Mouse (Mus musculus) CD8-positive naive resting alpha-beta T cell, adult 57 days (primary cell): ENCODE measurements around the gene Gng8. TPM values are rescaled to one million over a fixed set of nuclear protein-coding genes. Genes with fewer than 3 reads are reported as not detected.

Source experiments
- total RNA-seq: library from RNA; stranded (reverse); gene quantifications from one replicate; pipeline ENCODE4 v1.2.4, GENCODE M21; 2023

Gng8 gene
- not detected for total RNA-seq

DNA sequence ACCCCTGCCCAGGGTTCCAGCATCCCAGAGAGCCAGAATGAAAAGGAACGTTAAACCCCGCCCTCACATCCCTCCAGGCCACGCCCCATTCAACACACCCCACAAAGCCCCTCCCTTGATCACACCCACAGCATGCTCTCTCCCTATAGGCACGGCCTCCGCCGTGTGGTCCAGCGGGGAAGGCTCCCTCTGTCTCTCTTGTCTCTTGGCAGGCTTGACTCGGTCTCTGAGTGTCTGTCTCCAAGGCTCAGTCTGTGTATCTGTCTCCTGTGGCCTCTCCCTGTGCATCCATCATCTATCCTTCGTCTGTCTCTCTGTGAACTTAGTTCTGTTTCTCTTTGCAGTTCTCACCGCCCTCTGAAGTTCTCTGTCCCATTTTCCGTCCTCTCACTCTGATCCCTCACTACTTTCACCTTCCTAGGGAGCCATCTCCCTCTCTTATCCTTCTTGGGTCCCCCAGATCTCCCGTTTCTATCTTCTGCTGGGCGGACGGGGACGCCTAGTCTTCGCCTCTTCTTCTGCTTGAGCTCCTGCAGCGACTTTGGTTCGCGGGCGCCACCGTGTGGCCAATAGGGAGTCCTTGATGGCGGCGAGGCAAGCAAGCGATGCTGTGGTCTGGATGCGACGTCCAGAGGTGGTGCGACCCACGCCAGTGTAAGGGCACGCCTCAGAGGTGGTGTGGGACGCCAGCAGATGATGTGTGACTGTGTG, at the start of gene Gng8:
Gene Gng8, plus strand, starts transcription at position 146 of the 711 bp plus-strand sequence.

DNA sequence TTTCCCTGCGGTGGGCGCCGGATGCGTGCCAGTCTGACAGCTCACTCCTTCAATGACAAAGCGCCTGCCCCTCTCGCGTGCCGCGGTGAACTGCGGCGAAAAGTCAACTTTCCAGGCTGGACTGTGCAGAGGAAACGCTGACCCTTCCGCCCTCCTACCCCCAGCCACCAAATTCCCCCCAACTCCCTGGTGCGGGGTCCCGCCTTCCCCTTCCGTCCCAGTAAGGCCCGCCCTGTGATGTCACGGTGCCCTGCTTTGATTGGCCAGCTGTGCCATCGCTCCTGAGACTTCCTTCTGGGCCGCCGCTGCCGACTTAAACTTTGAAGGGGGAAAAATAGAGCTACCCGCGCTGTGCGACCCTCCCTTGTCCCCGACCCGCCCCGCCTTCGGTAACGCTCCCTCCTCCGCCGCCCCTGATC, 48.9 kb upstream of the Gng8 start, which contains the start of gene Prkd2:
Gene Prkd2, plus strand, starts transcription at position 258 of the 419 bp plus-strand sequence.

DNA sequence AGATGAGACGGTGACA, 16.5 kb upstream of the Gng8 start, which contains the start of gene Dact3:
Gene Dact3, plus strand, starts transcription at position 8 of the 16 bp plus-strand sequence.

DNA sequence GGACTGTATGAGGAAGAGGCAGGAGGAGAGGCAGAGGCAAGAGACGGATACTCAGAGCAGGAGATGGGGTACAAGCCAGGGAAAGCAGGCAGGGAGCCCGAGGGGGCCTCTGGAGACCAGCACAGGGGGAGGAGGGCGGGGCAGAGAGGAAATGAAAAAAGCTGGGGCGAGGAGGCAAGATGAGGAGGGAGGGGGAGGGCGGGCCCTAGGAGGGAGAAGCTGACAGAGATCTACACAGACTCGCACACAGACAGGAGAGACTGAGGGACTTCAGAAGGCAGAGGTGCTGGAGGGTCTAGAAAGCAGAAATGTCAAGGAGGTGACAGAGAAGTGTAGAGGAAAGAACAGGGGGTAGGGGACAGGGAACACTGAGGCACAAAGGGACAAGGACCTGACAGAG, 14.7 kb downstream of the Gng8 start, which contains the start of gene Ptgir:
Gene Ptgir, plus strand, starts transcription at position 210 of the 400 bp plus-strand sequence.

DNA sequence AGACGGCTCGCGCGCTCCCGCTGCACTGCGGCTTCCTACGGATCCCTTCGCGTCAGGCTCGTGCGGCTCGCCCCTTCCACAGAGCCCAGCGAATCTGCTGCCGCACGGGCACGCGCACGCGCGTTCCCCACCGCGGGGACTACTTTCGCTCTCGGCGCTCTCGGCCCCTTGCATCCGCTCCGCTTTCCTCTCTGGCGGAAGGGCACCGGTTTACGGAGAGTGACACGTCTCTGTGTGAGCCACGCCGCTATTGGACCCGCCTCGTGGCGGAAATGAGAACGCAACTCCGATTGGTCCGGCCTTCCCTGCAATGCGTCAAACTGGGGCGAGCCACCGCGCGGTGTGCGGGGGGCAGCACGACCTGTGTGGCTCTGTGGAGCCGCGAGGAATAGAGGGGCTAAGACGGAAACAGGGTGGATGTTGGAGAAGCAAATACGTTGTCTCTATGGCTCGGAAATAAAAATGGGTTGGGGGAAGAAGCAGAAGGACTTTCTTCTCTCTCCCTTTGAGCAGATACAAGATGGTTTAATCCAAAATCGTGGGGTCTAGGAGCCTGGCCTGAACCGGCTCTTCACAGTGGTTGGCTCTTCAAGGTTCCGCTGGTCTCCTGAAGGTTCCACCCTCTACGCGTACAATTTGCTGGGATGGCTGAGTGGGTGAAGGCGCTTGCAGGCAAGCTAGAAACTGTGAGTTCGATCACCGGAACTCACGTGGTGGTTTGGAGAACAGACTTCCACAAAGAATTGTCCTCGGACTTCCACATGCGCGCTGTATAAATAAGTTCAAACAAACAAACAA, 32.6 kb downstream of the Gng8 start, which contains the start of gene Calm3:
Gene Calm3, minus strand, starts transcription at position 78 of the 798 bp plus-strand sequence.

DNA sequence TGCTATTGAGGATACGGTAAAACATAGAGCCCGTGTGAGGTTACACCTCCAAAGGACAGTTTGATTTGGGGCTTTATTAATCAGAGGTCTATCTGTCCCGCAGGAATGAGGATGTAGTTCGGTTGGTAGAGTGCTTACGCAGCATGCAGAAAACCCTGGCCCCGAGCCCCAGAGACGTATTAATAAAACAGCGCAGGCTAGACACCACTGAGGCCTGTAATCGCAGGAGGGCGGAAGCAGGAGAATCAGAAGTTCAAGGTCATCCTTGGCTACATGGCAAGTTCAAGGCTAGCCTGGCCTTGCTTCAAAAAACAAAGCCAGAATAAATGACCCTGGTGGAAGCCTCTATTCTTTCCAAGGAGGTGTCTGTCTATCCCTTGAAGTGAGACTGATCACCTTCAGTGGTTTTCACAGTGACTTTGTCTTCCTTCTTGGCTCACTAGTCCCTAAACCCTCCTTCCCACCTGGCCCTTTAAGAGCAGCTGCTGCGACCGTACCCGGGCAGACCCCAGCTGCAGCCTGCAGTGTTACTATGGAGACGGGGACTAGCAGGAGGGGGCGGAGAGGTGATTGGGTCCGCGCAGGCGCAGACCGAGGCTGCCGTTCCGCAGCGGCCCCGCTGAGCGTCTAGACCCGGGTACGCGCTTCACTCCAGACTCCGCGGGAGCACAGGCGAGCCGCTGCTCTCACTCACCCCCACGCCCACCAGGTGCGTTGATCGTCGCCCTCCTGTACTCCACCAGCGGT, 52.6 kb downstream of the Gng8 start, which contains the start of gene Pnmal2:
Gene Pnmal2, plus strand, starts transcription at position 622 of the 747 bp plus-strand sequence.

Other genes starting within 250 kb of the Gng8 start
- gene Ceacam15, start 216.1 kb upstream of the Gng8 start, total RNA-seq = not detected
- not detected for gene Ceacam9, start 169.9 kb upstream of the Gng8 start, total RNA-seq
- 68.3 TPM for gene Ap2s1, start 153.4 kb upstream of the Gng8 start, total RNA-seq
- 164 TPM for gene Slc1a5, start 110.4 kb upstream of the Gng8 start, total RNA-seq
- 126 TPM for gene Strn4, start 75.9 kb upstream of the Gng8 start, total RNA-seq
- gene Fkrp, start 75.1 kb upstream of the Gng8 start, total RNA-seq = 21.0 TPM
- gene Prkd2, start 48.9 kb upstream of the Gng8 start, total RNA-seq = 231 TPM
- gene Dact3, start 16.5 kb upstream of the Gng8 start, total RNA-seq = 0.34 TPM
- 0.31 TPM for gene Ptgir, start 14.7 kb downstream of the Gng8 start, total RNA-seq
- 91.8 TPM for gene Calm3, start 32.3 kb downstream of the Gng8 start, total RNA-seq
- not detected for gene Pnmal2, start 52.9 kb downstream of the Gng8 start, total RNA-seq
- not detected for gene Pnmal1, start 67.9 kb downstream of the Gng8 start, total RNA-seq
- 1.2 TPM for gene Gm42372, start 91.3 kb downstream of the Gng8 start, total RNA-seq
- 0.09 TPM for gene Ccdc8, start 100.9 kb downstream of the Gng8 start, total RNA-seq
- gene Ppp5c, start 136.1 kb downstream of the Gng8 start, total RNA-seq = 85.9 TPM
- gene Hif3a, start 170.6 kb downstream of the Gng8 start, total RNA-seq = not detected
- gene Psg16, start 182.3 kb downstream of the Gng8 start, total RNA-seq = not detected